Mouse (Mus musculus) erythroblast, embryonic 14.5 days (primary cell): ENCODE data around the gene Cuedc1. TPM values are rescaled to one million over a fixed set of nuclear protein-coding genes. Genes with fewer than 3 reads are reported as not detected.

Experiments used
- H3K27me3 ChIP-seq: 2 replicates; pipeline ENCODE4 v1.6.1; 2012; ENCODE audit warnings: inconsistent platforms; ENCODE audit not compliant: control insufficient read depth
- H3K36me3 ChIP-seq: 2 replicates; pipeline ENCODE4 v1.6.1; 2012; ENCODE audit warnings: mild to moderate bottlenecking, inconsistent platforms; ENCODE audit not compliant: control insufficient read depth
- H3K4me1 ChIP-seq: 2 replicates; pipeline ENCODE4 v1.6.1; 2012; ENCODE audit warnings: inconsistent platforms; ENCODE audit not compliant: control insufficient read depth
- H3K4me3 ChIP-seq: replicated peaks from 2 replicates; pipeline ENCODE3; 2012; ENCODE audit warnings: moderate library complexity, mild to moderate bottlenecking, inconsistent platforms
- H3K9me3 ChIP-seq: 2 replicates; pipeline ENCODE4 v1.6.1; 2012; ENCODE audit warnings: low read length, inconsistent platforms, mixed read lengths; ENCODE audit not compliant: control insufficient read depth
- GATA1 ChIP-seq: IDR thresholded peaks from 2 replicates; pipeline ENCODE4 v1.6.1; 2012; ENCODE audit warnings: low read length, inconsistent platforms, mixed read lengths
- TAL1 ChIP-seq: IDR thresholded peaks from 3 replicates; pipeline ENCODE4 v1.6.1; 2012; ENCODE audit warnings: low read length, inconsistent platforms, mixed read lengths
- polyA plus RNA-seq: library from polyadenylated mRNA; stranded (reverse); fragments of >175 nt; gene quantifications from 2 replicates; pipeline ENCODE4 v1.2.3, GENCODE M21; 2012

Gene Cuedc1
- polyA plus RNA-seq, result 0.05 and 0.13 TPM in 2 replicates

- Histone ChIP-seq H3K27me3 (peaks cover 85% of the 10 kb centered on the region), H3K36me3 (no peaks in the 10 kb centered on the region), H3K4me3 (peak within 1 kb of the TSS; percentile 29), H3K9me3 (peaks cover 3% of the 10 kb centered on the region; the same call in 1 of the 2 replicates), H3K4me1 (peaks cover 11% of the 10 kb centered on the region)
- no peak for TF ChIP-seq GATA1
- no peak for TF ChIP-seq TAL1
Observed at GRCm38 (mm10) chr11:88098021-88098729, at the start of gene Cuedc1. TSS of gene Cuedc1 (plus strand) at chr11:88098058.

- no peaks in the 10 kb centered on the region for H3K9me3 ChIP-seq
- peaks cover 61% of the 10 kb centered on the region for H3K36me3 ChIP-seq
- TF ChIP-seq GATA1 (no peak), TAL1 (no peak)
- H3K27me3 ChIP-seq, result no peaks in the 10 kb centered on the region
- H3K4me3 ChIP-seq, result peak overlapping the region; percentile 100
- H3K4me1 ChIP-seq, result peaks cover 40% of the 10 kb centered on the region
Observed at GRCm38 (mm10) chr11:88048961-88049670, 48.7 kb upstream of the Cuedc1 start.

- Histone ChIP-seq H3K4me3 (peak overlapping the region; percentile 100), H3K27me3 (no peaks in the 10 kb centered on the region)
Observed at GRCm38 (mm10) chr11:88049732-88050131, 48.1 kb upstream of the Cuedc1 start.

GRCm38 (mm10) chr11:88052638-88053037 lies 45.2 kb upstream of the Cuedc1 start:
- H3K4me3 ChIP-seq, result no peak overlapping the region
- H3K27me3 ChIP-seq, result no peaks in the 10 kb centered on the region
- TF ChIP-seq TAL1 (no peak), GATA1 (no peak)
- peaks cover 96% of the 10 kb centered on the region for H3K36me3 ChIP-seq
- H3K9me3 ChIP-seq, result no peaks in the 10 kb centered on the region
- H3K4me1 ChIP-seq, result peaks cover 29% of the 10 kb centered on the region

More at GRCm38 (mm10) chr11:88049732-88050131, 48.1 kb upstream of the Cuedc1 start:
- Histone ChIP-seq H3K9me3 (no peaks in the 10 kb centered on the region), H3K36me3 (peaks cover 67% of the 10 kb centered on the region), H3K4me1 (peaks cover 42% of the 10 kb centered on the region)
- TF ChIP-seq GATA1 (no peak), TAL1 (no peak)

- no peak for TF ChIP-seq GATA1
- no peak for TF ChIP-seq TAL1
- H3K36me3 ChIP-seq, result peaks cover 95% of the 10 kb centered on the region
- no peaks in the 10 kb centered on the region for H3K9me3 ChIP-seq
- no peak overlapping the region for H3K4me3 ChIP-seq
- H3K4me1 ChIP-seq, result peaks cover 29% of the 10 kb centered on the region
- no peaks in the 10 kb centered on the region for H3K27me3 ChIP-seq
Observed at GRCm38 (mm10) chr11:88053821-88054220, 44.0 kb upstream of the Cuedc1 start.

GRCm38 (mm10) chr11:88054589-88054988 lies 43.3 kb upstream of the Cuedc1 start:
- H3K36me3 ChIP-seq, result peaks cover 94% of the 10 kb centered on the region
- H3K27me3 ChIP-seq, result no peaks in the 10 kb centered on the region
- no peak overlapping the region for H3K4me3 ChIP-seq
- peaks cover 28% of the 10 kb centered on the region for H3K4me1 ChIP-seq
- TF ChIP-seq TAL1 (no peak), GATA1 (no peak)
- no peaks in the 10 kb centered on the region for H3K9me3 ChIP-seq

GRCm38 (mm10) chr11:88055777-88056176 lies 42.1 kb upstream of the Cuedc1 start:
- Histone ChIP-seq H3K4me1 (peaks cover 16% of the 10 kb centered on the region), H3K27me3 (no peaks in the 10 kb centered on the region), H3K9me3 (no peaks in the 10 kb centered on the region), H3K4me3 (no peak overlapping the region), H3K36me3 (peaks cover 92% of the 10 kb centered on the region)
- TF ChIP-seq TAL1 (no peak), GATA1 (no peak)

- Histone ChIP-seq H3K4me3 (no peak overlapping the region), H3K36me3 (peaks cover 76% of the 10 kb centered on the region), H3K27me3 (no peaks in the 10 kb centered on the region), H3K4me1 (peaks cover 7% of the 10 kb centered on the region), H3K9me3 (no peaks in the 10 kb centered on the region)
- TF ChIP-seq TAL1 (no peak), GATA1 (no peak)
Observed at GRCm38 (mm10) chr11:88057788-88058187, 40.1 kb upstream of the Cuedc1 start.

GRCm38 (mm10) chr11:88059141-88059540 lies 38.7 kb upstream of the Cuedc1 start:
- TF ChIP-seq GATA1 (no peak), TAL1 (no peak)
- no peak overlapping the region for H3K4me3 ChIP-seq
- H3K9me3 ChIP-seq, result no peaks in the 10 kb centered on the region
- peaks cover 6% of the 10 kb centered on the region for H3K4me1 ChIP-seq
- H3K27me3 ChIP-seq, result no peaks in the 10 kb centered on the region
- peaks cover 65% of the 10 kb centered on the region for H3K36me3 ChIP-seq
